Mouse (Mus musculus) hindbrain, embryonic 14.5 days (tissue): Measurements from ENCODE around the gene Ccdc65. TPM values are rescaled to one million over a fixed set of nuclear protein-coding genes. Genes with fewer than 3 reads are reported as not detected.

Experiments used
- ATAC-seq: fragments of 200-750 bp; cut with Nextera tagmentation; 2 replicates; pipeline ENCODE4 v1.8.0; 2017; ENCODE audit warnings: moderate number of reproducible peaks, mild to moderate bottlenecking, moderate TSS enrichment, moderate library complexity; ENCODE audit not compliant: low FRiP score
- DNase-seq: peaks from one replicate; pipeline ENCODE4 v3.0.0-alpha.2; 2015; ENCODE audit warnings: low spot score
- H3K27ac ChIP-seq: fragments of 300-500 bp; sonication (generic); 2 replicates; pipeline ENCODE4 v1.5.1; 2014; ENCODE audit warnings: mild to moderate bottlenecking, moderate library complexity
- H3K27me3 ChIP-seq: fragments of 300-500 bp; sonication (generic); 2 replicates; pipeline ENCODE4 v1.6.1; 2014; ENCODE audit warnings: mild to moderate bottlenecking, low read length, mixed read lengths; ENCODE audit not compliant: control insufficient read depth, insufficient read depth
- H3K36me3 ChIP-seq: fragments of 300-500 bp; sonication (generic); replicated peaks from 2 replicates; pipeline ENCODE4 v1.6.1; 2014; ENCODE audit not compliant: control insufficient read depth, insufficient read depth
- H3K4me1 ChIP-seq: fragments of 300-500 bp; sonication (generic); replicated peaks from 2 replicates; pipeline ENCODE4 v1.6.1; 2014; ENCODE audit warnings: antibody characterized with exemption, low read length, mixed read lengths; ENCODE audit not compliant: control insufficient read depth, insufficient read depth
- H3K4me2 ChIP-seq: fragments of 300-500 bp; sonication (generic); replicated peaks from 2 replicates; pipeline ENCODE4 v1.6.1; 2014; ENCODE audit warnings: mild to moderate bottlenecking, moderate library complexity
- H3K4me3 ChIP-seq: fragments of 300-500 bp; sonication (generic); replicated peaks from 2 replicates; pipeline ENCODE4 v1.5.1; 2014; ENCODE audit warnings: mild to moderate bottlenecking, low read length
- H3K9ac ChIP-seq: fragments of 300-500 bp; sonication (generic); 2 replicates; pipeline ENCODE4 v1.6.1; 2014
- H3K9me3 ChIP-seq: fragments of 300-500 bp; sonication (generic); 2 replicates; pipeline ENCODE4 v1.6.1; 2016; ENCODE audit warnings: low read length; ENCODE audit not compliant: control insufficient read depth
- WGBS: fragments of 180-500 bp; shearing (Covaris S2); extraction: QIAGEN DNeasy Blood & Tissue Kit; methylation state at CpG from one replicate; pipeline ENCODE4 v1.1.7; 2014; 5-methylcytosine and 5-hydroxymethylcytosine counted together
- polyA plus RNA-seq: library from polyadenylated mRNA; unstranded; fragments of >200 nt; fragmentation: Nextera tagmentation; extraction: Ambion mirVana; gene quantifications from 2 replicates; pipeline ENCODE4 v1.2.1, GENCODE M21; 2014

Ccdc65 gene
- polyA plus RNA-seq, 1 experiment from 2014 or later = 6.6 TPM

GRCm38 (mm10) chr15:98675634-98676250 is 32.3 kb upstream of the Ccdc65 start:
- H3K4me3 ChIP-seq = peak overlapping the region; percentile 52
- no peaks in the 10 kb centered on the region for H3K36me3 ChIP-seq
- peak overlapping the region; percentile 99 for H3K4me2 ChIP-seq
- DNase-seq (no peak), ATAC-seq (no peak)
- no peaks in the 10 kb centered on the region for H3K9me3 ChIP-seq
- H3K27ac ChIP-seq = peak overlapping the region; percentile 55; the same call in 1 of the 2 replicates
- no peaks in the 10 kb centered on the region for H3K27me3 ChIP-seq
- H3K9ac ChIP-seq = peak overlapping the region; percentile 65
- H3K4me1 ChIP-seq = peaks cover 31% of the 10 kb centered on the region
- WGBS = 2% methylated on average over 14 of the region's 14 CpGs

DNA sequence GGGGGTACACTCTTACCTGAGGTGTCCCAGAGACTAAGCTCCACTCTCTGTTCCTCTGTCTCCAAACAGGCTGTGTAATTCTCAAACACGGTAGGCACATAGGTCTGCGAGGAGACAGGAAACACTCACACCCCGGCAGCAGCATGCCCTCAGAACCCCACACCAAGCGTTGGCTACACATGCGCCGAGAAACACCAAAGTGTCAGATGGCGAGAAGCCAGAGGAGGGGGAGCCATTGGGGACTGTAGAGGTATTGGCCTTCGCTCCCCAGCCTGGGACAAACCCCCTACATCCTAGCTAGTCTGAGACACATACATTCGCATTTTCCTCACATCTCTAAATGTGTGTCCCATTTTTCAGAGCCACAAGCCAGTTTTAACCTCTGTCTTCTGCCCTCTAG is 31.5 kb upstream of the Ccdc65 start:
- ATAC-seq = no peak
- peaks cover 31% of the 10 kb centered on the region for H3K4me1 ChIP-seq
- 1% methylated on average over 9 of the region's 9 CpGs for WGBS
- H3K36me3 ChIP-seq = no peaks in the 10 kb centered on the region
- H3K9ac ChIP-seq = peak overlapping the region; percentile 65
- H3K4me2 ChIP-seq = peak overlapping the region; percentile 99
- no peaks in the 10 kb centered on the region for H3K9me3 ChIP-seq
- H3K4me3 ChIP-seq = peak overlapping the region; percentile 52
- DNase-seq = no peak
- H3K27me3 ChIP-seq = no peaks in the 10 kb centered on the region; the same call in 1 of the 2 replicates
- H3K27ac ChIP-seq = no peak overlapping the region

- no peak within 1 kb of the TSS for H3K27ac ChIP-seq
- ATAC-seq = peak; percentile 94
- WGBS = 0% methylated on average over 36 of the region's 37 CpGs
Measured at GRCm38 (mm10) chr15:98676940-98677728, 30.9 kb upstream of the Ccdc65 start, which contains the start of gene Rnd1. Gene Rnd1, minus strand, starts transcription at chr15:98677461.

GRCm38 (mm10) chr15:98677977-98678376 is 30.0 kb upstream of the Ccdc65 start:
- no peak for ATAC-seq
- Histone ChIP-seq H3K27ac (no peak overlapping the region), H3K27me3 (no peaks in the 10 kb centered on the region; the same call in 1 of the 2 replicates), H3K4me2 (peak overlapping the region; percentile 99; the same call in 1 of the 2 replicates), H3K4me1 (peaks cover 31% of the 10 kb centered on the region), H3K4me3 (no peak overlapping the region), H3K9me3 (no peaks in the 10 kb centered on the region), H3K9ac (no peak overlapping the region), H3K36me3 (no peaks in the 10 kb centered on the region)
- DNase-seq = no peak
- 73% methylated on average over 7 of the region's 7 CpGs for WGBS

More at GRCm38 (mm10) chr15:98676940-98677728, 30.9 kb upstream of the Ccdc65 start, which contains the start of gene Rnd1:
- Histone ChIP-seq H3K4me1 (peaks cover 31% of the 10 kb centered on the region), H3K9me3 (no peaks in the 10 kb centered on the region), H3K36me3 (no peaks in the 10 kb centered on the region), H3K4me3 (peak within 1 kb of the TSS; percentile 52), H3K9ac (peak within 1 kb of the TSS; percentile 65), H3K4me2 (peak within 1 kb of the TSS; percentile 99), H3K27me3 (no peaks in the 10 kb centered on the region; the same call in 1 of the 2 replicates)
- DNase-seq = peak; percentile 88

DNA sequence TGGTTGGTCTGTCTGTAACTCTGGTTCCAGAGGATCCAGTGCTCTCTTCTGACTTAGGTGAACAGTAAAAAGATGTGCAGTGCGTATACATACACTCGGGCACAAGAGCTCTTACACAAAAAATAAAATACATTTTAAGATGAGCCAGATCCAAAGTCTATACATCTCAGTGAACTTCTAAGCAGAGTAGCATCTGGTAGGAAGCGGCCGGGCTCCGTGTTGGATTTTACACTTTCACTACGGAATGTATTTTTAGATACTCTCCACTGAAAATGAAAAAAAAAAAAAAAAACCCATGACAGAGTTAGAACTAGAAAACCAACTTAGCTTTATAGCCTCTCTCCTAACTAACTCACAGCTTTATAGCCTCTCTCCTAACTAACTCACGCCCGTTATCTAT is 27.3 kb upstream of the Ccdc65 start:
- H3K36me3 ChIP-seq = no peaks in the 10 kb centered on the region
- no peak overlapping the region for H3K4me2 ChIP-seq
- no peak overlapping the region for H3K4me3 ChIP-seq
- H3K9ac ChIP-seq = no peak overlapping the region
- H3K27ac ChIP-seq = no peak overlapping the region
- H3K9me3 ChIP-seq = no peaks in the 10 kb centered on the region
- WGBS = 90% methylated on average over 8 of the region's 8 CpGs
- ATAC-seq (no peak), DNase-seq (no peak)
- H3K27me3 ChIP-seq = no peaks in the 10 kb centered on the region; the same call in 1 of the 2 replicates
- peaks cover 15% of the 10 kb centered on the region for H3K4me1 ChIP-seq

DNA sequence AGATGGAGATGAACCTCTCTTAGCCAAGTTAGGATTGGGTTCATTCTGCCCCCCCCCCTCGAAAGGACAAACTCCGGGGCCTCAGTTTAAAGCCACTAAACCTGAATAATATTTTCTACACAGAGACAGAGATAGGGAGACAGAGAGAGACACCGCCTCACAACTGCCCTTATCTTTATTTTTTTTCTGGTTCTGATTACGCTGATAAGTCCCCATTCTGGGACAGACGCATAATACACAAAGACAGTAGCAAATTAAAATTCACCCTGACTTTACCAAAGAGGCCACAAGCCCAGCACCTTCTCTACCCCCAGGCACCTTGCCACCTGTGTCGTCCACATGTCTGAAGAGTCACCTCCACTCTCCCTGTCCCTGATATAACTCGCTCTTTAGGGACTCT is 26.4 kb upstream of the Ccdc65 start:
- H3K4me3 ChIP-seq = no peak overlapping the region
- no peak overlapping the region for H3K4me2 ChIP-seq
- H3K36me3 ChIP-seq = no peaks in the 10 kb centered on the region
- ATAC-seq (no peak), DNase-seq (no peak)
- no peaks in the 10 kb centered on the region for H3K9me3 ChIP-seq
- H3K27ac ChIP-seq = no peak overlapping the region
- no peak overlapping the region for H3K9ac ChIP-seq
- H3K27me3 ChIP-seq = no peaks in the 10 kb centered on the region; the same call in 1 of the 2 replicates
- peaks cover 5% of the 10 kb centered on the region for H3K4me1 ChIP-seq
- WGBS = 86% methylated on average over 7 of the region's 7 CpGs

GRCm38 (mm10) chr15:98683177-98683576 is 24.8 kb upstream of the Ccdc65 start:
- DNase-seq (no peak), ATAC-seq (no peak)
- Histone ChIP-seq H3K27me3 (no peaks in the 10 kb centered on the region; the same call in 1 of the 2 replicates), H3K27ac (no peak overlapping the region), H3K9ac (no peak overlapping the region), H3K4me2 (no peak overlapping the region), H3K36me3 (no peaks in the 10 kb centered on the region), H3K9me3 (no peaks in the 10 kb centered on the region), H3K4me3 (no peak overlapping the region), H3K4me1 (no peaks in the 10 kb centered on the region)
- 76% methylated on average over 10 of the region's 10 CpGs for WGBS

GRCm38 (mm10) chr15:98683746-98684145 is 24.3 kb upstream of the Ccdc65 start:
- no peak for DNase-seq
- ATAC-seq = no peak
- H3K4me1 ChIP-seq = no peaks in the 10 kb centered on the region
- H3K27ac ChIP-seq = no peak overlapping the region
- H3K36me3 ChIP-seq = no peaks in the 10 kb centered on the region
- no peaks in the 10 kb centered on the region; the same call in 1 of the 2 replicates for H3K27me3 ChIP-seq
- WGBS = 100% methylated on average over 1 of the region's 1 CpGs
- no peak overlapping the region for H3K4me2 ChIP-seq
- H3K4me3 ChIP-seq = no peak overlapping the region
- no peak overlapping the region for H3K9ac ChIP-seq
- H3K9me3 ChIP-seq = no peaks in the 10 kb centered on the region

DNA sequence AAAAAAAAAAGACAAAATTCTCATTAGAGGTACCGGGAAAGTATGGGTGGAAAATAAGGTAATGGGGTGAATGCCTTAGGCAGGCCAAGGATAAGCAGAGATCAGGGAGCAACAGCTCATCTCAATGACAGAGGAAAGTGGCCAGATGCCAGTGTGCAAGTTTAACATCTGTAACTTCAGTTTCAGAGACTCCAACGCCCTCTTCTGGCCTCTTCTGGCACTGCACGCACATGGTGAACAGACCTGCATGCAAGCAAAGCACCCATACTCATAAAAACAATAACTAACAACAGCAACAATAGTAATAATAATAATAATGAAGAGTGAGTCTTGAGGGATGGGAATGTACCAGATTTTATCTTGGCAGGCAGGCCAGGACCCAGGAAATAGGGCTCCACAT is 22.1 kb upstream of the Ccdc65 start:
- Histone ChIP-seq H3K4me2 (no peak overlapping the region), H3K4me1 (peaks cover 3% of the 10 kb centered on the region), H3K4me3 (no peak overlapping the region), H3K9ac (no peak overlapping the region), H3K27me3 (no peaks in the 10 kb centered on the region; the same call in 1 of the 2 replicates), H3K9me3 (no peaks in the 10 kb centered on the region), H3K36me3 (no peaks in the 10 kb centered on the region), H3K27ac (no peak overlapping the region)
- no peak for DNase-seq
- WGBS = 75% methylated on average over 3 of the region's 3 CpGs
- no peak for ATAC-seq
